Mouse (Mus musculus) layer of hippocampus, adult 11-12 months (tissue): ENCODE measurements at regions not wholly inside any gene's neighbourhood (a gene's known extent, or its start where the extent isn't known, plus 50 kb on each side); places are given as distances from the start of the nearest gene placed in this dataset.

Source experiments
- DNase-seq: peaks from one replicate; pipeline ENCODE4 v3.0.0; 2022; ENCODE audit warnings: low spot score

DNA sequence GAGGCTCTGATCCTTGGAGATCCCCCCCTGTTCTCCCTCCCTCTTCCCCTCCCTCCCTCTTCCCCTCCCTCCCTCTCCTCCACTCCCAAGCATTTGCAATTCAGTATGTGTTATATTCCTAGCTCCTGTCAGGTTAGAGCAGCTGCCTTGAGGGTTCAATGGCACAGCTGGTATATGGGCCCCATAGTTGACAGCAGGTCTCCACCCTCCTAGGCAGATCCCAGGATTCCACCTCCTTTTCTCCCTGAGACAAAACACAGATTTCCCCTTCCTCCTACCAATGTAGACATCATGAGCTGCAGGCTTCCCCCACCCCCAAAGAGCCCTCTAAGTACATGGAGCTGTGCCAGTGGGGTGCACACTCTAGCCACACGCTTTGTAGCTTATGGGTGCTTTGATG is 137.8 kb downstream of the Unc5cl start:
- no peak for DNase-seq

DNA sequence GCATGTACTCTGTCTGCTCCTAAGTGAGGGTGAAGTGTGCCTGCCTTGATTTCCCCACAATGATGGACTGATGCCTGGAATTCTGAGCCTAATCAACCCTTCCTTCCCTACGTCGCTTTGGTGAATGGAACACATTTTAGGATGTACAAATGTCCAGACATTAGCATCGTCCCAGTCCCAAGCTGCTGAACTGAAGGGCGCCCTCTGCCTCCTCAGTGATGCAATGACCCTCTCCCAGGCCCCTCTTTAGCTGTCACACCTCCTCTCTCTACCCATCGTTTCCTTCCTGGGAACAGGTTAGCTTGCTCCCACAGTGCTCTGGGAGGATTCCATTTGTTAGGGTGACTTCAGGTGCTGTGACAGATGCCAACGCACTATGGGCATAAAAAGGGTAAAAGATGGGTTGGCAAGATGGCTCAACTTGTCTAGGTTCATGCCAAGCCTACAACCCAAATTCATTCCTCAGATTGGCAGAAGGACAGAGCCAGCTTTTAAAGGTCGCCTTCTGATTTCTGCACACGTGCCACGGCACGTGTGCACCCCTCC is 140.8 kb downstream of the Unc5cl start:
- DNase-seq: no peak

DNA sequence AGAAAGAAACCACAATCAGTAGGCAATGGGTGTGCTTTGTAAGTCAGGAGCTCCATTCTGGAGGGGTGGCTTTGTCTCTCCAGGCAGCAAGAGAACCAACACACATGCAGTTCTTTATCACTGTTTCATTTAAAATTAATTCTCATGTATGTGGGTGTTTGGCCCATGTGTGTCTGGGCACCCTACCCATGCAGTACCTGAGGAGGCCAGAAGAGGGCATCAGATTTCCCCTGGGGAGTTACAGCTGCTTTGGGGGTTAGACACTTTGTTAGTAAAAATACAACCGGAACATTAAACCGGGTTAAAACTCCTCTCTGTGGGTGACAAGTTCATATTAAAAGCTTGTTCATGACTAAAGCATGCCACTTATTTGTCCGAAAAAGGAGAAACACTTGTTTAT is 141.7 kb downstream of the Unc5cl start:
- peak; percentile 41 for DNase-seq

DNA sequence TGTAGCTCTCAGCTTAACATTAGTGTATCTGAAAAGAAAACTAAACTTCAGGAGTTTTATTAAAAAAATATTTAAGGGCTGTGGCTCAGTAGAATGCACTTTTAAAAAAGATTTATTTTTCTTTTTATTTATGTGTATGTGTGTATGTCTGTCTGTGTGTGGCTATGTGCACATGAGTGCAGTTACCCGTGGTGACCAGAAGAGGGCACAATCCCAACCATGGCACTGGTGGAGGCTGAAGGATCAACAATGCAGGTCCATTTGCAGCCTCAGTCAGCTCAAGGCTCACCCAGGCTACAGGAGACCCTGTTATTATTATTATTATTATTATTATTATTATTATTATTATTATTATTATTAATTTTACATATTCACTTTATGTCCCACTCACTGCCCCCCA is 142.6 kb downstream of the Unc5cl start:
- no peak for DNase-seq

DNA sequence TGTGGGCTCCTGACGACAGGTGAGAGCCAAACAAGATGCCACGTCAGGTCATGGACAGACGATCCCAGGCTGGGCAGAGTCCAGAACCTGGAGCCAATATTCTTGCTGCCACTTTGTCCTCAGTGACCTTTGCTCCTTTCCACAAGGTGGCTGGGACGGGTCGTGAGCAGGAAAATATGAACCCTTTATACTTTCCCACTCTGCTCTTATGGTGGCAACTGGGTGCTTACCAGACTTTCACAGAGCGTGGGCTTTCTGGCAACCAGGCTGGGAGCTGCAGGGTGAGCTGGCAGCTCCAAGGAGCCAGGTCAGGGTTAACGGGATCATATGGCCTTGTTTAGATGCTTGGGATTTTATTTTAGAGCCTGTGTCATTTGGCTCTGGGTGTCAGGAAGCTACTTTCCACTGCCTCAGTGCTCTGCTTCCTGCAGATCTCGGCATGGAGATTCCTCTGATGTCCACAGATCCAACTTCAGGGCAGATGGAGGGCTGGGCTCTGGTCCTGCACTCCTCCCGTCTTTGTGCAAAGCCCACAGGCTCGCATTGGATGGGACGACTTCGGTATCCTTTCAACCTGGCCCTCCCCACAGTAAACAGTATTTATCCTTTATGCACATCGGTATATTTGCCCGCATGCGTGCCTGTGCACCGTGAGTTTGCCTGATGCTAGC is 143.9 kb downstream of the Unc5cl start:
- no peak for DNase-seq

DNA sequence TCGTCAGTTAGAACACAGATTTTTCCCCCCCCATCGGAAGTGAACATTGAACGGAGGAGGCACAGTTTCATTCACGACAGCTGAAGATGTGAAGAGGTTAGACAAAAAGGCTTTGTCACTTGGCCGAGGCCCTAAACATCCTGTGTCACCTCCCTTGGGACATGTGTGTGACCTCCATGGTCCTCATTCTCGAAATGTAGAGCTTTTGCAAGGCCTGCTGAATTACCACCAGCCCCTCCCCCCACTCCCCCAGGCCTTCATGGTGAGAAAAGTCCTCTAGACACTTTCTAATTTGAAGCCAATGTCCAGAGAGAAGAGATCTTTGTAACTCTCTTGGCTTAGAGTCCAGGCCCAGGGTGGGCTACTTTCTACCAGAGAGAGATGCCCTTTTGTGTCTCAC is 145.5 kb downstream of the Unc5cl start:
- no peak for DNase-seq

DNA sequence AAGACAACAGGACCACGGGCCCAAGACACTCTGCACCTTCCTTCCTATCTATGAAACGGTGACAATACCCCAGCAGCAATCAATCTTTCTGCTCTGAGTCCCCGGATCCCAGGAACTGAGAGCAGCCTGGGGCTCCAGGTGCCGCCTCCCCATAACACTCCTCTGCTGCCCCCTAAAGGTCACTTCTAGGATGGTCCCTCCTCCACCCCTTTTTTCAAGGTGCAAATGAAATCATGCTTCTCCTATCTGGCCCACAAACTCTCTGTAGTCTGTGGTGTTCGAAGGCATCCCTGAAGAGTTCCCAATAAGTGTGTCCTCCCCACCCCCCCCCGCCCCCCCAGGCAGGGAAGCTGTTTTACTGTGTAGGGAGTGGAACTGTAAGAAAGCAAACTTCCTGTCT is 147.9 kb downstream of the Unc5cl start:
- DNase-seq: peak; percentile 51

DNA sequence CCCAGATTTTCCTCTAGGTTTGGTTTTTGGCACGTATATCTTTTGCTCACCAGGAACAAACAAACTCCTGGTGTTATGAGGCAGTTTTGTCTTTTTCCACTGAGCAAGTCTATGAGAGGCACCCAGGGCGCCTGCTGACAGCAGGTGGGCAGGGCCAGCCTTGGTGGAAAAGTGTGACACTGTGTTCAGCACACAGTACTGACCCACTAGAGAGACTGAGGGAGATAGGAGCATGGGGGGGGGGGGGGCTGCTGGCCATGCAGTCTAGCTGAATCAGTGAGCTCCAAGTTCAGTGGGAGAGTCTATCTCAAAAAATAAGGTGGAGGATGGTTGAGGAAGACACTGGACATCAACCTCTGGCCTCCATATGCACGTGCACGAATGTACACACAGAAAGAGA is 152.1 kb downstream of the Unc5cl start:
- no peak for DNase-seq

DNA sequence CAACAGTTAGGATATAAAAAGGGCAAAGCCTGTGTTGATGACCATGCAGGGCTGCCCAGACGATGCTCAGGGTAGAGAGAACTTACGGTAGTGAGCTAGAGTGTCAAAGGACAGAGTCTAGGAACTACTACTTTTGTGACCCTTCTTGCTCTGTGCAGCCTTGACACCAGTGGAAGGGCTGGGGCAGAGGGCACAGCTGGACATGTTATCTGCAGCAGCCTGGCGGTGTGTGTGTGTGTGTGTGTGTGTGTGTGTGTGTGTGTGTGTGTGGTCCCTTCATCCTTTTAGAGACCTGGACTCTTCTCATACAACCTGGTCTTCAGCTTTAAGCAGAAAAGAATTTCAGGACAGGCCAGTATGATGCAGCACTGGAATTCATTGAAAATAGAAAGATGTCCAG is 153.6 kb downstream of the Unc5cl start:
- DNase-seq: no peak

DNA sequence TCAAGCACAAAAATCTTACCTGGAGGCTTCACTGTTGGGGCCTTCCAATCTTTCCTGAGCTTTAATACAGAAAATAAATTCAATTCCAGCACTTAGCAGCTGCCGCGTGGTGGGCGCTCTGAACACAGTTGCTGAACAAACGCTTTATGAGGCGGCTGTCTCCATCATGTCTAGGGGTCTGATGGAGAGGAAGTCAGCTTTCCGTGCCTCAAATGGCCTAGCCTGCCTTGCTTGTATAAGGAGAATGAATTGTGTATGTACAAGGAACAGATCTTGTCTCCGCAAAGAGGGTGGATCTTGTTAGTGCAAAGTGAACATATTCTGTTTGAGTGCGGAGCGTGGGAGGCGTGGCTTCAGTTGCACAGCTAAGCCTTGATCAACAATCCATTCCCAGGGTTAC is 155.4 kb downstream of the Unc5cl start:
- DNase-seq: no peak

DNA sequence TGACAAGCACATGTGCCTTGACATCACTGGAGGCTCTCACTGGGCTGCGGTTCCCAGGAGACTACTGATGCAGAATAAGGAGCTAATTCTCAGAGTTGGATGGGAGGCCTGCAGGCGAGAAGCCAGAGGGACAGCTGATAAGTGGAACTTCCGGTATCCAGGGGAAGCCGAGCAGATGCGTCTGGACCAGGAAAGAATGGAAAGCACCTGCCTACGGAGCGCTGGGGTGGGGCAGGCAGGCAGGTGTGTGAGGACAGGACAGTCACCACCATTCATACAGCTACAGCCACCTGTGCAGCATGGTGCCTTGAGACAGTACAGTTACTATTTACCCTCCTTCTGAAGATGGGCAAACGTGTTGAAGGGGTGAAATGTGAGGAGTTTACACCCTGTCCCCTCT is 156.1 kb downstream of the Unc5cl start:
- DNase-seq: no peak

DNA sequence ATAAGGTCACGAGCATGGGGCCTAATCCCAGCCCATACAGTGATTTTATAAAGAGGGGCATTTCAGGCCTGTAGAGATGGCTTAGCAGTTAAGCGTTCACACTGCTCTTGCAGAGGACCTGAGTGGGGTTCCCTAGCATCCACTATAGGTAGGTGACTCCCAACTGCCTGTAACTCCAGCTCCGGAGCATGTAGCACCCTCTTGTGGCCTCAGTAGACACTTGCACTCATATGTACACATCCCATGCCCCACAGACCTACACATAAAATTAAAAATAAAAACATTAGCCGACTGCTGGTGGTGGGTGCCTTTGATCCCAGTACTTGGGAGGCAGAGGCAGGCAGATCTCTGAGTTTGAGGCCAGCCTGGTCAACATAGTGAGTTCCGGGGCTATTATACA is 158.8 kb downstream of the Unc5cl start:
- no peak for DNase-seq

DNA sequence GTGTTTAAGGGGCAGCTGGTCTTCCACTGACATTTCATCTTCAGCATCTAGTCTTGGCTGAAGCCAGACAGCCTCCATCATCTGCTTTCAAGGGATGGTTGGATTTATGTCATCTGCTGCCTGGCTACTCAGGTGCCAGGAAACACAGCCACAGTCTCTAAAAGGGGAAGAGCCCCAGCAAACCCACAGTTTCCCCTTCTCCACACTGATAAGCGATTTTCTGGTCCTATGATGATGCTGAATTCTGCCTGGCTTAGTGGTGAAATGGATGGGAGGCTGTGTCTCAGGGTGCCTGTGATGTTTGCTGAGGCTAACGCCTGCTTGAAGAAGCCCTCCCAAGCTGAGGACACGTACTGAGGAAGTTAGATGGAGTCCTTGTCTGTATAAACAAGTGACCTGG is 160.5 kb downstream of the Unc5cl start:
- no peak for DNase-seq

DNA sequence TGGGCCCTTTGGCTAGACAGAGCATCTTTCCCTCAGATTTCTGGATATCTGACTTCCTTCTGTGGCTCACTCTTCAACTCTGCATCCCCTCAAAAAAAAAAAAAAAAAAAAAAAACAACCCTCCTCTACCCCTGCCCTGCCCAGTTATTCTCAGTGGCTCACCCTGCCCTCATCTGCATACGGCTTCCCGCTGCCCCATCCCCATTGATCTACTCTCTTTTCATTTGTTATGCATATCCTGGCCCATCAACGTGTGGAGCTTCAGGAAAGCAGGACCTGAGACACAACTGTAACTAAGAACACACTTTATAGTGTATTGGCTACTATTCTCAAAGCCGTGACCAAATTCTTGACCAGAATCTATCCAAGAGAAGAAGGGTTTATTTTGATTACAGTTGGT is 161.5 kb downstream of the Unc5cl start:
- no peak for DNase-seq

DNA sequence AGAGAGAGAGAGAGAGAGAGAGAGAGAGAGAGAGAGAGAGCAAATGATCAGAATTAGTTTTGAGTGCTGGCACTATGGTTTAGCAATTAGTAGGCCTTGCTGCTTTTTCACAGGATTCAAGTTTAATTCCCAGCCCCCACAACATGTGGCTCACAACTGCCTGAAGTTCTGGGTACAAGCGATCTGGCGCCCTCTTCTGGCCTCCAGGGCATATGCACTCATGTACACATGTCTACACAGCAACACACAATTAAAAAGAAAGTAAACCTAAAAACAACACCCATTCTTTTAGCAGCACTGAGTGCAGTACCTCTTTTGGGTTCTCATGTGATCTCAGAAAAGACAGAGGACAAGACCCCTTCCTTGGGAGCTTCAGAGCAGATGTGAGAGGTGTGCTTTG is 166.2 kb downstream of the Unc5cl start:
- DNase-seq: no peak

DNA sequence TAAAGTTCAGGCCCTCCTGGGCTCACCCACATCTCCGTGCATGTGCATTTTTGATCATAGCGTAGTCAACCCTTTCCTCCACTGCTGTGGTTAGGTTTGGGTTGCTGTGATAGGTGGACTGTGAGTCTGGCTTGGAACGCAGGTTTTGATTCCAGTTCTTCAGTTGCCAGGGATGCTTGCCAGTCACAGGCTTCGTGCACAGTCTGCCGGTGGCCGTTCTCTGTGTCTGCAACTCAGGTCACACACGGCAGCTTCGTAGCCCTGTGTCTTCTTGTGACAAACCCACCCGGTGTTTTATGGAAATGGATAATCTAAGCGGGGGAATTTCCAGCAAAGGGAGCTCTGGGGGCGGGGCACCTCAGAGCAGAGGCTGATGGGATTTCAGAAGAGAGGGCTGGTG is 167.0 kb downstream of the Unc5cl start:
- DNase-seq: no peak

DNA sequence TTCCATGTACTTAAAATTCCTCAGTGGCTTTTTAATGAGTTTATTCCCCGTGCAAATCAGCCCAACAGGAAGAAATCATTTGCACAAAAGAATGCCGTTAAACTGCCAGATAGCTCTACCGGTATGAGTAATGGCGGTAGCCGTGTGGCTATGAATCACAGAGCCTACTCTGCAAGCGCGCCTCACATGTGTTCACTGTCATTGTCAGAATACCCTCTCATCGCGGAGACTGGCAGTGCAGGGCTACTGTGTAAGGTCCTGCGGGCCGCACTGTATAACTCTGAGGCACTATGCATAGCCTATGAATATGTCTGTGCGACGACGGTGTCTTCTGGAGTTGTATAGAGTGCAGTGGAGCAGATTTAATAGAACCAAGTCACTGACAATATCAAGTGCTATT is 170.2 kb downstream of the Unc5cl start:
- no peak for DNase-seq

DNA sequence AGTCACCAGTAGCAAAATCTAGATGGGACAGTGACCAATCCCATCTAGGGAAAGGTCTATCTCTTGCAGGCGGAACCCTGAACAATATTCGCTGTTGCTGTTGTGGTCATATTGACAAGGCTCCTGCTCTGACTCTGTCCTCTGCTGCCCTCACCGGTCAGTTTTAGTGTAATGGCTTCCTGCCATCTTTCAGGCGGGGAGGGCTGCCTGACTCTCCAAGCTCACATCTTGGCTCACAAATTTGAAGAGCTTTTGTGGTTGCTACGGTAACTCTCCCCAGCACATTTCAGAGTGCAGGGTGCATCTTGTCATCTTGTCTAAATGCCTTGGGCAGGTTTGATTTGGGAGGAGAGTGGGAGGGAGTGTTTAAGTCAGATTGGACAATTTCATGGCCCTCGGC is 171.3 kb downstream of the Unc5cl start:
- no peak for DNase-seq

DNA sequence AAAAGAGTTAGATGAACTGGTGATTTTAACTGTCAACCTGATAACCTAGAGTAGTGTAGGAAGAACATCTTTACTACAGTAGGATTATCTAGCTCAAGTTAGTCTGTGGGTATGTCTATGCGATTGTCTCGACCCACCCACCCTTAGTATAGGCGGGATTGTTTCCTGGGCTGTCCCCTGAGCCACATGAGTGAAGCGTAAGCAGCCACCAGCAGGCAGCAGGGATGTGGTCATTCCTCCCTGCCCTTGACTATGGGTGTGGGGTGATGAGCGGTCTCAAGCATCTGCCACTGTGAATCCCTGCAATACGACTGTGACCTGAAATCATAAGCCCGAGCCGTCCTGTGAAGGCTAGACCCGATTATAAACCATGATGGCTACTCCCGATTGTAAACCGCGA is 184.9 kb downstream of the Unc5cl start:
- DNase-seq: no peak

DNA sequence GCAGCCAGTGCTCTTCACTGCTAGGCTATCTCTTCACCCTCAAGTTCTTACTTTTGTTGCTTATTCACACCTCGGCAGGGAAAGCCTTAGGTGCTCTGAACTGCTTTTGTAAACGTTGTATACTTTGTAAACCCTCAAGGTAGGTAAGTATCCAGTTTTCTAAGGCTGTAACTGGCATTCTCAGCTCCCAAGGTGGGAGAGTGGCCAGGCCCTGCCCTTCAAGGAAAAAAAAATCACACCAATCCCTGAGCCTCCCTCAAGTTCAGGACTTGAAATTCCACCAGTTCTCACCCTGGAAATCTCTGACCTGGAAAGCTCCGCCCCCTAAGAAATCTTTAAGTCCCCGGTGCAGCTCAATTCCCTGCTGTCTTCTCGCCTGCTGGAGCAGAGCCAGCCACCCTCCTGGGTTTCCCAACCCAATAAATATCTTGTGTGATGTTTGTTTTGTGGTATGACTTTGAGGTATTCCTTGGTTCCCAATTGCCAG is 188.9 kb downstream of the Unc5cl start:
- DNase-seq: no peak

DNA sequence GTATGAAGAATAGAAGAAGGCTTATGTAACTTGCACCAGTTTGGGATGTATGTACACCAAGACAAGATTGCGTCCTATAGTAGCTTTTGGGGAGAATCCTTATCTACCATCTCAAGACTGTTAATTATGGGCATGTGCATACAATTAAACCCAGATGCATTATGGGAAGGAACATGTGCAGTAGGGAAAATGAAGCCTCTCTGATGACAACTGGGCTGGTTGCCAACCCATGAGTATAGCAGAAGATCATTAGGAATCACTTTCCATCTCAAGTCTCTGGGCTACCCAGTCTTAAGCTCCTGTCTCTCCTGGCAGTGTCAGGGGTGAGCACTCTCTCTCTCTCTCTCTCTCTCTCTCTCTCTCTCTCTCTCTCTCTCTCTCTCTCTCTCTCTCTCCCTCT is 190.4 kb downstream of the Unc5cl start:
- no peak for DNase-seq

DNA sequence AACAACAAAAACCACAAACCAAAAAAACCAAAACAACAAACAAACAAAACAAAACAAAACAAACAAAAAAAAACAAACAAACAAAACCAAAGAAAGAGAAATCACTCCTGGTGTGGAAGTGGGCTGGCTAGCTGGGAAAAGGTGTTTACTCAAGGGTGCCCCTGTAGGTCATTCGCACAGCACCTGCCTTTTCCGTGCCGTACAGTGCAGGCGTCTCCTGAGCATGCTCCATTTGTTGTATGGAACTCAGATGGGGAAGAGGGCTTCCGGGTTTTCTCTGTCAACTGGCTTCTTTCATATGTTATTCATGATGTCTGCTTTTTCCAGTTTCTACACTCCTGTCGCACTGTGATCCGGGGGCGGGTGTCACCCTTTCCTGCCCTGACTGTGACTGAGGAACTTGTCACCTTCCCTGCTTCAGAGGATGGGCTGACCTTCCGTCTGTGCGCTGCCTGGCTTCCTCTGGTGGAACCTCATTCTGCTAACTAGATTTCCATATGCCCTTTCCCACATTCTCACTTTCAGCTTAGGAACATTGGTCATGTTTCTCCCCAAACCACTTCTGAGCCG is 192.0 kb downstream of the Unc5cl start:
- no peak for DNase-seq

DNA sequence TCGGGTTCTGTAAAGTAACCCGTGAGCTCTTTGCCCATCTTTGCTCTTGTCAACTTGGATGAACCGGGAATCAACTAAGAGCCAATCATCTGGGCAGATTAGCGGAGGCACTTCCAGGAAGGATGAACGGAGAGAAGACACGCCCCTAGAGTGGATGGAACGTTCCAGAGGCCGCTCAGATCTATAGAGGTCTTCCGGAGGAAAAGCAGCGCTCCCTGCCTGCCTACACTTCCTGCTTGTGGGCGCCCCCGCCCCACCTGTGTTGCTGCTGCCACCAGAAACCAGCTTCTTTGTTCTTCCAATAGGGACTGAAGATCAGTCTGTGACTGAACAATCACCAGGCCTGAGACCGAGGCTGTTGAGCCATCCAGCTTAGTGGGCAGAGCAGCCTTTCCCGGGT is 192.7 kb downstream of the Unc5cl start:
- no peak for DNase-seq

DNA sequence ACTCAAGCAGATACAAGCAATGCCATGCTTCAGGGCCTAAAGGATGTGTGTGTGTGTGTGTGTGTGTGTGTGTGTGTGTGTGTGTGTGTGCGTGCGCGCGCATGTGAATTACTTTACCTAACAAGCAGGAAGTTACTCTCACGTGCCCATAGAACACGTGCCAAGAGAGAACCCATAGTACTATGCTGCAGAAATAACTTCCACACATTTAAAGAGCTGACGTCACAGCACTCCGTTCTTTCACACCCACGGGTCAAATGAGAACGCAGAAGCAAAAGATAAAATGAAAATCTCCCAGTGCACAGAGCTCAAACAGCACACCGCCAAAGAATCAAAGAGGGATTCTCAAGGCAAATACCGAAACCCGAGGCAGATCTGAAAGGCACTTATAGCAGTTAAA is 195.9 kb downstream of the Unc5cl start:
- no peak for DNase-seq
